Mouse (Mus musculus): ENCODE results near the gene Scrn1.

GRCm38 (mm10) chr6:54462766-54463165, 103.5 kb downstream of the Scrn1 start:
- no peak for TF ChIP-seq CTCF (IDR thresholded peaks at IDR 0.05; ENCODE audit: low read depth, low read length)
- no peak for TF ChIP-seq POLR2A (IDR thresholded peaks at IDR 0.05; ENCODE audit: borderline replicate concordance, low read depth, low read length)
